Mouse (Mus musculus): ENCODE results near the gene Txnl4b. TPM values are rescaled to one million over a fixed set of nuclear protein-coding genes. Genes with fewer than 3 reads are reported as not detected.

Txnl4b gene
- polyA plus RNA-seq, 1 experiment: 7.5 TPM

- Histone ChIP-seq H3K36me3 (ENCODE audit: control insufficient read depth, insufficient read depth) (no peaks in the 10 kb centered on the region), H3K79me3 (ENCODE audit: low read depth) (no peaks in the 10 kb centered on the region), H3ac (ENCODE audit: control insufficient read depth, insufficient read length, low read depth) (no peak overlapping the region), H3K27me3 (ENCODE audit: control insufficient read depth, insufficient read depth, insufficient read length) (peaks cover 3% of the 10 kb centered on the region), H3K4me3 (ENCODE audit: insufficient read depth, poor library complexity, severe bottlenecking) (no peak overlapping the region), H3K79me2 (ENCODE audit: control insufficient read depth, insufficient read depth) (no peaks in the 10 kb centered on the region)
- TF ChIP-seq FOSL1 (IDR thresholded peaks at IDR 0.05; ENCODE audit: insufficient read depth, low read length, poor library complexity, severe bottlenecking) (no peak), MAX (IDR thresholded peaks at IDR 0.05) (no peak), CEBPB (IDR thresholded peaks at IDR 0.05; ENCODE audit: low read depth) (no peak), MYOG (IDR thresholded peaks at IDR 0.05; ENCODE audit: control insufficient read depth, extremely low read depth, insufficient read length) (no peak), MYOD1 (IDR thresholded peaks at IDR 0.05; ENCODE audit: control insufficient read depth, insufficient read length, low read depth) (no peak), USF1 (IDR thresholded peaks at IDR 0.05; ENCODE audit: low read depth) (no peak), CTCF (IDR thresholded peaks at IDR 0.05; ENCODE audit: control insufficient read depth, insufficient read depth, insufficient read length) (no peak)
Observed at GRCm38 (mm10) chr8:109576311-109576710, 10.6 kb downstream of the Txnl4b start.

- Histone ChIP-seq H3K79me2 (ENCODE audit: control insufficient read depth, insufficient read depth) (no peaks in the 10 kb centered on the region), H3K79me3 (ENCODE audit: low read depth) (no peaks in the 10 kb centered on the region), H3K27me3 (ENCODE audit: control insufficient read depth, insufficient read depth, insufficient read length) (peaks cover 17% of the 10 kb centered on the region), H3K4me3 (ENCODE audit: insufficient read depth, poor library complexity, severe bottlenecking) (no peak within 1 kb of the TSS), H3K36me3 (ENCODE audit: control insufficient read depth, insufficient read depth) (no peaks in the 10 kb centered on the region), H3ac (ENCODE audit: control insufficient read depth, insufficient read length, low read depth) (no peak within 1 kb of the TSS)
- TF ChIP-seq USF1 (IDR thresholded peaks at IDR 0.05; ENCODE audit: low read depth) (no peak), FOSL1 (IDR thresholded peaks at IDR 0.05; ENCODE audit: insufficient read depth, low read length, poor library complexity, severe bottlenecking) (no peak), MYOD1 (IDR thresholded peaks at IDR 0.05; ENCODE audit: control insufficient read depth, insufficient read length, low read depth) (no peak), CTCF (IDR thresholded peaks at IDR 0.05; ENCODE audit: control insufficient read depth, insufficient read depth, insufficient read length) (no peak), MYOG (IDR thresholded peaks at IDR 0.05; ENCODE audit: control insufficient read depth, extremely low read depth, insufficient read length) (no peak), MAX (IDR thresholded peaks at IDR 0.05) (no peak), CEBPB (IDR thresholded peaks at IDR 0.05; ENCODE audit: low read depth) (no peak)
Observed at GRCm38 (mm10) chr8:109578900-109579301, 13.2 kb downstream of the Txnl4b start, which contains the start of gene Hp. Gene Hp, minus strand, starts transcription at chr8:109579172.

GRCm38 (mm10) chr8:109584293-109584692, 18.6 kb downstream of the Txnl4b start:
- H3K27me3 ChIP-seq (ENCODE audit: control insufficient read depth, insufficient read depth, insufficient read length): peaks cover 35% of the 10 kb centered on the region
- no peaks in the 10 kb centered on the region for H3K79me3 ChIP-seq (ENCODE audit: low read depth)
- H3K36me3 ChIP-seq (ENCODE audit: control insufficient read depth, insufficient read depth): no peaks in the 10 kb centered on the region
- no peak overlapping the region for H3ac ChIP-seq (ENCODE audit: control insufficient read depth, insufficient read length, low read depth)
- TF ChIP-seq MYOD1 (IDR thresholded peaks at IDR 0.05; ENCODE audit: control insufficient read depth, insufficient read length, low read depth): no peak
- TF ChIP-seq MYOG (IDR thresholded peaks at IDR 0.05; ENCODE audit: control insufficient read depth, extremely low read depth, insufficient read length): no peak
- no peak for TF ChIP-seq MAX (IDR thresholded peaks at IDR 0.05)
- no peak for TF ChIP-seq FOSL1 (IDR thresholded peaks at IDR 0.05; ENCODE audit: insufficient read depth, low read length, poor library complexity, severe bottlenecking)
- no peak for TF ChIP-seq USF1 (IDR thresholded peaks at IDR 0.05; ENCODE audit: low read depth)
- TF ChIP-seq CEBPB (IDR thresholded peaks at IDR 0.05; ENCODE audit: low read depth): no peak
- TF ChIP-seq CTCF (IDR thresholded peaks at IDR 0.05; ENCODE audit: control insufficient read depth, insufficient read depth, insufficient read length): no peak
- no peak overlapping the region for H3K4me3 ChIP-seq (ENCODE audit: insufficient read depth, poor library complexity, severe bottlenecking)
- H3K79me2 ChIP-seq (ENCODE audit: control insufficient read depth, insufficient read depth): no peaks in the 10 kb centered on the region

- peaks cover 35% of the 10 kb centered on the region for H3K27me3 ChIP-seq (ENCODE audit: control insufficient read depth, insufficient read depth, insufficient read length)
- no peak for TF ChIP-seq CTCF (IDR thresholded peaks at IDR 0.05; ENCODE audit: control insufficient read depth, insufficient read depth, insufficient read length)
- TF ChIP-seq CEBPB (IDR thresholded peaks at IDR 0.05; ENCODE audit: low read depth): no peak
- TF ChIP-seq MYOD1 (IDR thresholded peaks at IDR 0.05; ENCODE audit: control insufficient read depth, insufficient read length, low read depth): no peak
- no peak for TF ChIP-seq MYOG (IDR thresholded peaks at IDR 0.05; ENCODE audit: control insufficient read depth, extremely low read depth, insufficient read length)
- no peak for TF ChIP-seq USF1 (IDR thresholded peaks at IDR 0.05; ENCODE audit: low read depth)
- no peak for TF ChIP-seq FOSL1 (IDR thresholded peaks at IDR 0.05; ENCODE audit: insufficient read depth, low read length, poor library complexity, severe bottlenecking)
- TF ChIP-seq MAX (IDR thresholded peaks at IDR 0.05): no peak
- no peak overlapping the region for H3K4me3 ChIP-seq (ENCODE audit: insufficient read depth, poor library complexity, severe bottlenecking)
Observed at GRCm38 (mm10) chr8:109584830-109585229, 19.1 kb downstream of the Txnl4b start.

GRCm38 (mm10) chr8:109585652-109586051, 20.0 kb downstream of the Txnl4b start:
- Histone ChIP-seq H3ac (ENCODE audit: control insufficient read depth, insufficient read length, low read depth) (no peak overlapping the region), H3K36me3 (ENCODE audit: control insufficient read depth, insufficient read depth) (no peaks in the 10 kb centered on the region), H3K79me2 (ENCODE audit: control insufficient read depth, insufficient read depth) (no peaks in the 10 kb centered on the region), H3K79me3 (ENCODE audit: low read depth) (no peaks in the 10 kb centered on the region), H3K4me3 (ENCODE audit: insufficient read depth, poor library complexity, severe bottlenecking) (no peak overlapping the region), H3K27me3 (ENCODE audit: control insufficient read depth, insufficient read depth, insufficient read length) (peaks cover 32% of the 10 kb centered on the region)
- no peak for TF ChIP-seq MAX (IDR thresholded peaks at IDR 0.05)
- no peak for TF ChIP-seq FOSL1 (IDR thresholded peaks at IDR 0.05; ENCODE audit: insufficient read depth, low read length, poor library complexity, severe bottlenecking)
- TF ChIP-seq MYOG (IDR thresholded peaks at IDR 0.05; ENCODE audit: control insufficient read depth, extremely low read depth, insufficient read length): no peak
- no peak for TF ChIP-seq CEBPB (IDR thresholded peaks at IDR 0.05; ENCODE audit: low read depth)

More at GRCm38 (mm10) chr8:109584830-109585229, 19.1 kb downstream of the Txnl4b start:
- Histone ChIP-seq H3K79me3 (ENCODE audit: low read depth) (no peaks in the 10 kb centered on the region), H3K36me3 (ENCODE audit: control insufficient read depth, insufficient read depth) (no peaks in the 10 kb centered on the region), H3K79me2 (ENCODE audit: control insufficient read depth, insufficient read depth) (no peaks in the 10 kb centered on the region), H3ac (ENCODE audit: control insufficient read depth, insufficient read length, low read depth) (no peak overlapping the region)

GRCm38 (mm10) chr8:109586972-109587504, 21.3 kb downstream of the Txnl4b start:
- no peak overlapping the region for H3ac ChIP-seq (ENCODE audit: control insufficient read depth, insufficient read length, low read depth)
- no peak for TF ChIP-seq MYOD1 (IDR thresholded peaks at IDR 0.05; ENCODE audit: control insufficient read depth, insufficient read length, low read depth)
- no peak for TF ChIP-seq MYOG (IDR thresholded peaks at IDR 0.05; ENCODE audit: control insufficient read depth, extremely low read depth, insufficient read length)
- TF ChIP-seq USF1 (IDR thresholded peaks at IDR 0.05; ENCODE audit: low read depth): no peak
- TF ChIP-seq MAX (IDR thresholded peaks at IDR 0.05): no peak
- TF ChIP-seq CTCF (IDR thresholded peaks at IDR 0.05; ENCODE audit: control insufficient read depth, insufficient read depth, insufficient read length): no peak
- TF ChIP-seq CEBPB (IDR thresholded peaks at IDR 0.05; ENCODE audit: low read depth): no peak
- TF ChIP-seq FOSL1 (IDR thresholded peaks at IDR 0.05; ENCODE audit: insufficient read depth, low read length, poor library complexity, severe bottlenecking): no peak
- no peak overlapping the region for H3K4me3 ChIP-seq (ENCODE audit: insufficient read depth, poor library complexity, severe bottlenecking)
- H3K27me3 ChIP-seq (ENCODE audit: control insufficient read depth, insufficient read depth, insufficient read length): peaks cover 32% of the 10 kb centered on the region
- no peaks in the 10 kb centered on the region for H3K79me2 ChIP-seq (ENCODE audit: control insufficient read depth, insufficient read depth)
- H3K79me3 ChIP-seq (ENCODE audit: low read depth): no peaks in the 10 kb centered on the region
- H3K36me3 ChIP-seq (ENCODE audit: control insufficient read depth, insufficient read depth): peaks cover 3% of the 10 kb centered on the region

Measured in C2C12 (cell line).